In genomic region chr5:105574835-105575234, GRCm38 (mm10) we compare ENCODE assay signal across 28 mouse cellular contexts. TPM values are rescaled to one million over a fixed set of nuclear protein-coding genes. Genes with fewer than 3 reads are reported as not detected.
A peak's percentile ranks its signal among the peaks of the same experiment; 100 is the strongest.
DNase-seq lines count a peak whose midpoint lies in the region; ATAC-seq lines count a peak whose summit lies in the region.
"Had no signal": no experiment of that assay in that cellular context is flagged by ENCODE, and none has a peak within 500 bp of the region (broad histone marks: within the 10 kb centered on the region; RNA-seq: fewer than 3 reads in every experiment).

No protein-coding gene starts in this region.

- H3K4me2 ChIP-seq in liver, embryonic 11.5 days: no peak overlapping the region
- peak overlapping the region; percentile 44 for H3K4me2 ChIP-seq in liver, embryonic 13.5 days
- no peak overlapping the region for H3K4me2 ChIP-seq in liver, embryonic 16.5 days (ENCODE audit: low read depth, low read length)
- H3K4me2 ChIP-seq: embryonic facial prominence, embryonic 12.5 days; embryonic facial prominence, embryonic 15.5 days; forebrain, embryonic 13.5 days; heart, embryonic 12.5 days; heart, embryonic 15.5 days; hindbrain, embryonic 13.5 days had no signal

- H3K36me3 ChIP-seq in liver, embryonic 11.5 days (ENCODE audit: control insufficient read depth, insufficient read depth, low read length): no peaks in the 10 kb centered on the region
- peaks cover 22% of the 10 kb centered on the region for H3K36me3 ChIP-seq in liver, embryonic 13.5 days
- H3K36me3 ChIP-seq in liver, embryonic 16.5 days (ENCODE audit: control insufficient read depth, insufficient read depth): no peaks in the 10 kb centered on the region
- H3K36me3 ChIP-seq: embryonic facial prominence, embryonic 12.5 days; embryonic facial prominence, embryonic 15.5 days had no signal

- H3K4me1 ChIP-seq in liver, embryonic 11.5 days (replicated peaks; ENCODE audit: control insufficient read depth, insufficient read depth, low read length): peaks cover 23% of the 10 kb centered on the region
- peaks cover 65% of the 10 kb centered on the region for H3K4me1 ChIP-seq in liver, embryonic 13.5 days (replicated peaks)
- H3K4me1 ChIP-seq in liver, embryonic 16.5 days (ENCODE audit: control insufficient read depth, low read depth, low read length): peaks cover 27% of the 10 kb centered on the region
- H3K4me1 ChIP-seq: forebrain, embryonic 13.5 days had no signal

- H3K9me3 ChIP-seq in liver, embryonic 11.5 days (ENCODE audit: control insufficient read depth, low read length): no peaks in the 10 kb centered on the region
- no peaks in the 10 kb centered on the region for H3K9me3 ChIP-seq in liver, embryonic 13.5 days (replicated peaks)
- H3K9me3 ChIP-seq in liver, embryonic 16.5 days (replicated peaks; ENCODE audit: control insufficient read depth, low read length): no peaks in the 10 kb centered on the region
- H3K9me3 ChIP-seq: embryonic facial prominence, embryonic 12.5 days; embryonic facial prominence, embryonic 15.5 days; forebrain, embryonic 10.5 days; forebrain, embryonic 13.5 days; heart, embryonic 12.5 days; heart, embryonic 15.5 days; hindbrain, embryonic 10.5 days; hindbrain, embryonic 13.5 days had no signal

- H3K4me3 ChIP-seq in liver, embryonic 11.5 days (ENCODE audit: low read depth, low read length): no peak overlapping the region
- H3K4me3 ChIP-seq in liver, embryonic 13.5 days (replicated peaks): no peak overlapping the region
- H3K4me3 ChIP-seq in liver, embryonic 16.5 days (ENCODE audit: low read depth, low read length): no peak overlapping the region
- H3K4me3 ChIP-seq: embryonic facial prominence, embryonic 12.5 days; embryonic facial prominence, embryonic 15.5 days; forebrain, embryonic 10.5 days; forebrain, embryonic 13.5 days; heart, embryonic 12.5 days; heart, embryonic 15.5 days; hindbrain, embryonic 10.5 days; hindbrain, embryonic 13.5 days had no signal

- ATAC-seq in liver, embryonic 11.5 days (replicated peaks; ENCODE audit: low FRiP score): no peak
- ATAC-seq in liver, embryonic 13.5 days (ENCODE audit: low read depth): no peak
- no peak for ATAC-seq in liver, embryonic 16.5 days (ENCODE audit: low read depth)
- ATAC-seq in CD4-positive, CD25-positive, alpha-beta regulatory T cell, adult 4 months: no peak
- ATAC-seq: forebrain, embryonic 13.5 days; forebrain, embryonic 16.5 days; hindbrain, embryonic 16.5 days had no signal

- no peaks in the 10 kb centered on the region for H3K27me3 ChIP-seq in liver, embryonic 11.5 days (replicated peaks; ENCODE audit: control insufficient read depth, insufficient read depth, low read length)
- H3K27me3 ChIP-seq in liver, embryonic 13.5 days: no peaks in the 10 kb centered on the region
- H3K27me3 ChIP-seq in liver, embryonic 16.5 days (ENCODE audit: control insufficient read depth, insufficient read depth, low read depth, low read length): no peaks in the 10 kb centered on the region
- H3K27me3 ChIP-seq: embryonic facial prominence, embryonic 12.5 days; embryonic facial prominence, embryonic 15.5 days; forebrain, embryonic 13.5 days; heart, embryonic 12.5 days; heart, embryonic 15.5 days; hindbrain, embryonic 13.5 days had no signal

- WGBS in liver, embryonic 11.5 days: 90% methylated on average over 5 of the region's 5 CpGs
- 78% methylated on average over 5 of the region's 5 CpGs for WGBS in liver, embryonic 13.5 days (ENCODE audit: insufficient replicate concordance)
- 84% methylated on average over 5 of the region's 5 CpGs for WGBS in liver, embryonic 16.5 days (ENCODE audit: insufficient replicate concordance)

- no peak for DNase-seq in liver, embryonic 11.5 days (ENCODE audit: low spot score)
- DNase-seq in liver: no peak
- DNase-seq in liver, embryonic 13.5 days: no peak
- DNase-seq in layer of hippocampus, adult 9-10 months (ENCODE audit: low spot score): no peak
- no peak for DNase-seq in natural killer cell, adult 2 months (ENCODE audit: low spot score in 2 of 2)
- DNase-seq: adrenal gland, adult 2 months; adrenal gland, postnatal 14 days; B cell, adult 2 months; cerebellum, adult 11 months; cerebellum, adult 2 months; cerebellum, adult 9-11 months; cerebellum, postnatal 25 days; gastrocnemius, postnatal 10 days; gastrocnemius, postnatal 36 days; heart, postnatal 10 days; heart, postnatal 36 days had no signal

- peak overlapping the region; percentile 28; the same call in 1 of the 2 replicates for H3K27ac ChIP-seq in liver, embryonic 11.5 days (ENCODE audit: low read depth, low read length)
- peak overlapping the region; percentile 93 for H3K27ac ChIP-seq in liver, embryonic 13.5 days
- peak overlapping the region; percentile 88 for H3K27ac ChIP-seq in liver, embryonic 16.5 days (ENCODE audit: low read length)
- H3K27ac ChIP-seq: embryonic facial prominence, embryonic 12.5 days; embryonic facial prominence, embryonic 15.5 days; forebrain, embryonic 10.5 days; forebrain, embryonic 13.5 days; heart, embryonic 15.5 days; hindbrain, embryonic 10.5 days; hindbrain, embryonic 13.5 days had no signal

- H3K9ac ChIP-seq in liver, embryonic 11.5 days (ENCODE audit: low read depth, low read length): no peak overlapping the region
- peak overlapping the region; percentile 65 for H3K9ac ChIP-seq in liver, embryonic 13.5 days
- peak overlapping the region; percentile 46; the same call in 1 of the 2 replicates for H3K9ac ChIP-seq in liver, embryonic 16.5 days (ENCODE audit: low read depth, low read length)
- H3K9ac ChIP-seq: embryonic facial prominence, embryonic 12.5 days; embryonic facial prominence, embryonic 15.5 days; forebrain, embryonic 13.5 days; heart, embryonic 12.5 days; heart, embryonic 15.5 days; hindbrain, embryonic 13.5 days had no signal

RNA-seq across cellular contexts. Expression of gene Lrrc8c, which starts 55.6 kb away (rescaled TPM):
- 30.4 and 33.8 TPM in 2 replicates for polyA plus RNA-seq in liver, embryonic 11.5 days (2014; fragmentation: Nextera tagmentation; extraction: Ambion mirVana)
- 17.5 and 23.2 TPM in 2 replicates for polyA plus RNA-seq in liver, embryonic 13.5 days (2015; fragmentation: Nextera tagmentation; extraction: Ambion mirVana)
- 14.0 and 16.4 TPM in 2 replicates for polyA plus RNA-seq in liver, embryonic 16.5 days (2015; fragmentation: Nextera tagmentation; extraction: Ambion mirVana)
- 10 to 100 TPM; 69.5 to 73.5 TPM for polyA plus RNA-seq in CD4-positive, CD25-positive, alpha-beta regulatory T cell, adult 4 months (2017; shearing (Covaris generic))

Comparison
In these comparisons a context has a peak if more than half of its experiments do, and no peak if none do; other contexts are left out.
1. H3K27ac ChIP-seq: peak in every context shown above with its lines; median percentile 93 in liver, embryonic 13.5 days; 88 in liver, embryonic 16.5 days; 28 in liver, embryonic 11.5 days.